Mouse (Mus musculus) brain, embryonic 14.5 days (tissue): ENCODE data around the gene Il31ra. TPM values are rescaled to one million over a fixed set of nuclear protein-coding genes. Genes with fewer than 3 reads are reported as not detected.

Experiments
- DNase-seq: peaks from one replicate; pipeline ENCODE4 v3.0.0-alpha.2; 2011; ENCODE audit warnings: low read depth
- CTCF ChIP-seq: fragments of 200-500 bp; IDR thresholded peaks from 2 replicates; pipeline ENCODE4 v1.5.1; 2012; ENCODE audit warnings: inconsistent platforms, mild to moderate bottlenecking, moderate library complexity, borderline replicate concordance; ENCODE audit not compliant: insufficient read depth, insufficient read length; ENCODE audit errors: extremely low read depth
- POLR2A ChIP-seq: fragments of 200-500 bp; IDR thresholded peaks from 2 replicates; pipeline ENCODE4 v1.6.1; 2012; ENCODE audit warnings: mild to moderate bottlenecking, inconsistent platforms, borderline replicate concordance; ENCODE audit not compliant: poor library complexity, insufficient read depth, insufficient read length, severe bottlenecking; ENCODE audit errors: extremely low read depth
- polyA plus RNA-seq: library from polyadenylated mRNA; depleted of rRNA; stranded (reverse); fragments of >200 nt; gene quantifications from 2 replicates; pipeline ENCODE4 v1.2.3, GENCODE M21; 2012

The Il31ra gene
- polyA plus RNA-seq, 1 experiment: 0.12 TPM

DNA sequence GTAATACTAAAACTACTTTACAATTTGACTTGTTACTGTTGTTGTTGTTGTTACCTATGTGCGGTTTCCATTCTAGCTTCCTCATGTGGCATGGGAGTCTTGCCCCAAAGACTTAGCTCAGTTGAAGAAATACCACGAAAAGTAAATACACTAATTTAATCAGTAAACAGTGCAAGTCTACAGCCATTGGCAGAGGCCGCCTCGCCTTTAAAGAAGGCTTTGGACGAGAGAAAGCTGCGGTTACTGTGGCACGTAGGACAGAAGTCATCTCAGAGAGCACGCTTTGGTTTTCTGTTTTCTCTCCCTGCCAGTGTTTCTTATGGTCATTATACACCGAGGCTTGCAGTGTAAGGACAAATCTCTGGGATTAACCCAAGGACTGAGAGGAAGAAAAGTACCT is 93.7 kb downstream of the Il31ra start:
- no peak for TF ChIP-seq POLR2A
- DNase-seq: no peak

GRCm38 (mm10) chr13:112500027-112500426 is 94.1 kb downstream of the Il31ra start:
- DNase-seq: no peak
- no peak for TF ChIP-seq POLR2A
- TF ChIP-seq CTCF: no peak

DNA sequence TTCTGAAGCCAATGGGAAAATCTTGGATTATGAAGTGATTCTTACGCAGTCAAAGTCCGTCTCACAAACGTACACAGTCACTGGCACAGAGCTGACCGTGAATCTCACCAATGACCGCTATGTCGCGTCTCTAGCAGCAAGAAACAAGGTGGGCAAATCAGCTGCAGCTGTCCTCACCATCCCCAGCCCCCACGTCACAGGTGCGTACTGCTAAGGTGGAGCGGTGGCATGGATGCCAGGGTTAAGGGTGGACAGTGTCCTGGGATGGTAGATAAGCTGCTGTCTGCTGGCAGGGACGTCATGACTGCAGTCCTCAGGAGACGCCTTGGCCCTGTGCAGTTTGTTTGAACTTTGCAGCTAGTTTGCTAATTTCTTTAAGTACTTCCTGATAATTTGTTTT is 99.6 kb downstream of the Il31ra start:
- DNase-seq: no peak
- TF ChIP-seq POLR2A (no peak), CTCF (no peak)

DNA sequence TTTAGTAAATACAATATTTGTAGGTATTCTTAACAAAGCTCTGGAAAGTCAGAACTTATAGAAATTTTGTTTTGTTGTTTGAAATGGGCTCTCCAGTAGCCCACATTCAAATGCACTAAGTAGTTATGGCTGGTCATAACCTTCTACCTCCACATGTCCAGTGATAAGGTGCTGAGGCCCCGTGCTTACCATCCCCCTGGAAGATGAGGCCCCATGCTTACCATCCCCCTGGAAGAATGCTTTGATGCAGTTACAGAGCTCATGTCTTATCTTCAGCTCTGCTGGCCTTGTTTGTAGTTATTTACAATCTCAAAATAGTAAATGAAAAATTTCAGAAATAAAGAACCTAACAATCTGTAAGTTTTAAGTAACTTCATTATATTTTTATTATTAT is 101.9 kb downstream of the Il31ra start:
- TF ChIP-seq CTCF (no peak), POLR2A (no peak)
- DNase-seq: no peak

DNA sequence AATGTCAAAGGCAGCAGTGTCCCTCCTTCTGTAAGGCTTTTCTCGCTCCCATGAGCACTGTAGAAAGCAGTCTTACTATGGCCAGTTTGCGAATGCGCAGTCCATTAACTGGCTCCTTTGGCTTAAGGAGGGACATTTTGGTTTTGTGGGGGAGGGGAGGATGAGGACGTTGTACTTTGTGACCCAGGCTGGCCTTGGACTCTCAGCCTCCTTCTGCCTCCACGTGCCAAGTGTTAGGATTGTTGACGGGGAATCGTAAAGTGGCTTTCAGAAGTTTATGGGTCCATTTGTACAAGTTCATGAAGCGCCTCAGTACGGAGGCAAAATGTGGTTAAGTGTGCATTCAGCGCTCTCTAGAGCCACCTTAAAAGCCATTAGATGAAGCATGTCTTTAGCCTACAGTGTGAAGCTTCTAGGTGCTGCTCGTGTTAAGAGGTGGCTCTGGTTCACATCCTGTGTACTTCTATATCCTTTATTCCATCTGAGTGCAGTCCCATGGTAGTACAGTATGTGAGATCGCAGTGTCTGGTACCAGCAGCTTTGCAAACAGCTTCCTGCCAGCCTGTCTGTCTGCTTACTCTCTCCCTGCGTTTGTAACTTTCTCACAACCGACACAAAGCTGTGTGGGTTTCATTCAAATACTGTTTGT is 102.4 kb downstream of the Il31ra start:
- no peak for DNase-seq
- TF ChIP-seq CTCF (no peak), POLR2A (no peak)

- DNase-seq: no peak
- TF ChIP-seq POLR2A: no peak
- TF ChIP-seq CTCF: no peak
Measured at GRCm38 (mm10) chr13:112490036-112490435, 104.1 kb downstream of the Il31ra start.

DNA sequence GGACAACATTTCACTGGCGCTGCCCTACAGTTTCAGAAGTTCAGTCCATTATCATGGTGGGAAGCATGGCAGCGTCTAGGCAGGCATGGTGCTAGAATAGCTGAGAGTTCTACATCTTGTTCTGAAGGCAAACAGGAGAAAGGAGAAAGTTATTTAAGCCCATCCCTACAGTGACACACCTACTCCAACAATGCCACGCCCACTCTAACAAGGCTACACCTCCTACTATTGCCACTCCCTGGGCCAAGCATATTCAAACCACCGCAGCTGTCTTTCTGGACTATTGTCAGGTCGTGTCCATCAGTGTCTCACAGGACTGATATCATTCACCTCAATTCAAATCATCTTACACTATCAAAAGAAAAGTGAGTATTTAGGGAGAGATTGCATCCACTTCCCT is 107.5 kb downstream of the Il31ra start:
- DNase-seq: no peak
- TF ChIP-seq POLR2A (no peak), CTCF (no peak)

- TF ChIP-seq POLR2A: no peak
- no peak for TF ChIP-seq CTCF
- DNase-seq: no peak
Measured at GRCm38 (mm10) chr13:112486236-112486635, 107.9 kb downstream of the Il31ra start.

- no peak for DNase-seq
- TF ChIP-seq POLR2A (no peak), CTCF (no peak)
Measured at GRCm38 (mm10) chr13:112483015-112483414, 111.1 kb downstream of the Il31ra start.

DNA sequence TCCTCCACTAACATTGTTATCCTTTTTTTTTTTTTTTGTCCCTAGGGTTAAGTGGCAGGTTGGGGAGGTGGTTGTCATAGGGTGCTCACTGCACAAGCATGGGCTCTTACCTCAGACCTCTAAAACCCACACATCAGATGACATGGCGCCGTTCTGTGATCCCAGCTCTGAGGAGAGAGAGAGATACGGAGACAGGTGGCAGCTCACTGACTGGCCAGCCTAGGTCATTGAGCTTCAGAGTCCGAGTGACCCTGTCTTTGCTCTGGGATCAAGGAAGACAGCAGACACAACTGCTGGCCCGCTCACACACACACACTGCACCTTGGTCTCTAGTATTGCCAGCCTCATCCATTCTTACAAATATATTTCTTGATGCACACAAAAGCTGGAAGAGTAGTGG is 111.6 kb downstream of the Il31ra start:
- TF ChIP-seq CTCF: no peak
- no peak for TF ChIP-seq POLR2A
- no peak for DNase-seq

DNA sequence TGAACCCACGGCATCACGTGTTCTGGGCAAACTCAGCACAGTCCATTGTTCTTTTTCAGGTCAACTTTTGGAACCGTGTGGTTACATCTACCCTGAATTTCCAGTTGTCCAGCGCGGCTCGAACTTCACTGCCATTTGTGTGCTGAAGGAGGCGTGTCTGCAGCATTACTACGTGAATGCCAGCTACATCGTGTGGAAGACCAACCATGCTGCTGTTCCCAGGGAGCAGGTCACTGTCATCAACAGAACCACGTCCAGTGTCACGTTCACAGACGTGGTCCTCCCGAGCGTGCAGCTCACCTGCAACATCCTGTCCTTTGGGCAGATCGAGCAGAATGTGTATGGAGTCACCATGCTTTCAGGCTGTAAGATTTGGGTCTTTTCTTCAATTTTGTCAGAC is 114.2 kb downstream of the Il31ra start:
- TF ChIP-seq CTCF (no peak), POLR2A (no peak)

GRCm38 (mm10) chr13:112479032-112479431 is 115.1 kb downstream of the Il31ra start:
- no peak for TF ChIP-seq POLR2A
- no peak for TF ChIP-seq CTCF
- DNase-seq: no peak

More for the DNA sequence above, 114.2 kb downstream of the Il31ra start:
- DNase-seq: no peak

GRCm38 (mm10) chr13:112473757-112474755 is 120.1 kb downstream of the Il31ra start:
- TF ChIP-seq CTCF (no peak), POLR2A (no peak)
- DNase-seq: no peak
